Mouse (Mus musculus): ENCODE data around the gene Prkag2.
"Not testable (repeated sequence)": the region's sequence is repeated elsewhere in the genome, so short reads cannot be mapped to it uniquely, and the experiment has no call there.

Gene Prkag2

GRCm38 (mm10) chr5:25087064-25087463 lies 13.4 kb downstream of the Prkag2 start:
- DNase-seq (ENCODE audit: low spot score): no peak

GRCm38 (mm10) chr5:25086234-25086633 lies 14.2 kb downstream of the Prkag2 start:
- no peak for DNase-seq (ENCODE audit: low spot score)

GRCm38 (mm10) chr5:25085170-25085569 lies 15.3 kb downstream of the Prkag2 start:
- DNase-seq (ENCODE audit: low spot score): no peak

- DNase-seq (ENCODE audit: low spot score): no peak
These were observed 16.6 kb downstream of the Prkag2 start for GRCm38 (mm10) chr5:25083816-25084215.

- no peak for DNase-seq (ENCODE audit: low spot score)
These were observed 17.9 kb downstream of the Prkag2 start for GRCm38 (mm10) chr5:25082542-25082941.

GRCm38 (mm10) chr5:25081545-25081944 lies 18.9 kb downstream of the Prkag2 start:
- no peak for DNase-seq (ENCODE audit: low spot score)

GRCm38 (mm10) chr5:25080994-25081393 lies 19.4 kb downstream of the Prkag2 start:
- no peak for DNase-seq (ENCODE audit: low spot score)

- DNase-seq (ENCODE audit: low spot score): no peak
These were observed 19.9 kb downstream of the Prkag2 start for GRCm38 (mm10) chr5:25080438-25080945.

GRCm38 (mm10) chr5:25079766-25080265 lies 20.6 kb downstream of the Prkag2 start:
- no peak for DNase-seq (ENCODE audit: low spot score)

GRCm38 (mm10) chr5:25077873-25078651 lies 22.4 kb downstream of the Prkag2 start:
- no peak for DNase-seq (ENCODE audit: low spot score)

GRCm38 (mm10) chr5:25077258-25077657 lies 23.2 kb downstream of the Prkag2 start:
- not testable (repeated sequence) for DNase-seq (ENCODE audit: low spot score)

- no peak for DNase-seq (ENCODE audit: low spot score)
These were observed 24.8 kb downstream of the Prkag2 start for GRCm38 (mm10) chr5:25075623-25076022.

- no peak for DNase-seq (ENCODE audit: low spot score)
These were observed 30.6 kb downstream of the Prkag2 start for GRCm38 (mm10) chr5:25069815-25070214.

GRCm38 (mm10) chr5:25067122-25067521 lies 33.3 kb downstream of the Prkag2 start:
- DNase-seq (ENCODE audit: low spot score): no peak

- no peak for DNase-seq (ENCODE audit: low spot score)
These were observed 35.9 kb downstream of the Prkag2 start for GRCm38 (mm10) chr5:25064270-25065232.

GRCm38 (mm10) chr5:25062506-25063132 lies 37.8 kb downstream of the Prkag2 start:
- no peak for DNase-seq (ENCODE audit: low spot score)

- no peak for DNase-seq (ENCODE audit: low spot score)
These were observed 41.3 kb downstream of the Prkag2 start for GRCm38 (mm10) chr5:25058853-25059741.

- DNase-seq (ENCODE audit: low spot score): no peak
These were observed 42.0 kb downstream of the Prkag2 start for GRCm38 (mm10) chr5:25058417-25058816.

- DNase-seq (ENCODE audit: low spot score): no peak
These were observed 45.2 kb downstream of the Prkag2 start for GRCm38 (mm10) chr5:25055288-25055687.

- DNase-seq (ENCODE audit: low spot score): no peak
These were observed 46.3 kb downstream of the Prkag2 start for GRCm38 (mm10) chr5:25053971-25054658.
